Mouse (Mus musculus) urinary bladder, adult 2 months (tissue): ENCODE measurements around the gene Gm4744. TPM values are rescaled to one million over a fixed set of nuclear protein-coding genes. Genes with fewer than 3 reads are reported as not detected.
"Not testable (repeated sequence)": the region's sequence is repeated elsewhere in the genome, so short reads cannot be mapped to it uniquely, and the experiment has no call there.

ENCODE experiments used
- DNase-seq: peaks from one replicate; pipeline ENCODE4 v3.0.0; 2022; ENCODE audit warnings: low spot score
- polyA plus RNA-seq: library from polyadenylated mRNA; depleted of rRNA; stranded (reverse); fragments of >200 nt; gene quantifications from 2 replicates; pipeline ENCODE4 v1.2.3, GENCODE M21; 2012; rRNA removed

The Gm4744 gene
- not detected in 2 replicates for polyA plus RNA-seq

- DNase-seq: no peak
Observed at GRCm38 (mm10) chr6:40951770-40952169, at the start of gene Gm4744. Gm4744 (minus strand) TSS chr6:40951870.

GRCm38 (mm10) chr6:40999379-40999778, 47.7 kb upstream of the Gm4744 start, which contains the start of gene Gm2663:
Gm2663 (minus strand) TSS chr6:40999479.
- DNase-seq: not testable (repeated sequence)

GRCm38 (mm10) chr6:40964454-40964853, 12.8 kb upstream of the Gm4744 start, which contains the start of gene 1810009J06Rik:
1810009J06Rik (plus strand) TSS chr6:40964754.
- DNase-seq: not testable (repeated sequence)

- DNase-seq: no peak
Observed at GRCm38 (mm10) chr6:40953716-40954115, 2.0 kb upstream of the Gm4744 start.

GRCm38 (mm10) chr6:40940457-40940856, 11.2 kb downstream of the Gm4744 start, which contains the start of gene 1700074P13Rik:
1700074P13Rik (minus strand) TSS chr6:40940557.
- no peak for DNase-seq

GRCm38 (mm10) chr6:40919954-40920353, 31.7 kb downstream of the Gm4744 start:
- DNase-seq: no peak

- no peak for DNase-seq
Observed at GRCm38 (mm10) chr6:40900287-40900686, 51.4 kb downstream of the Gm4744 start, which contains the start of gene Prss58. Prss58 (minus strand) TSS chr6:40900387.

Other genes starting within 250 kb of the Gm4744 start
- not detected in 2 replicates for gene Moxd2, start 64.4 kb downstream of the Gm4744 start, polyA plus RNA-seq
- gene Prss58, start 51.5 kb downstream of the Gm4744 start, polyA plus RNA-seq: not detected in 2 replicates
- not detected in 2 replicates for gene 1700074P13Rik, start 11.3 kb downstream of the Gm4744 start, polyA plus RNA-seq
- not detected in 2 replicates for gene 1810009J06Rik, start 12.9 kb upstream of the Gm4744 start, polyA plus RNA-seq
- gene Gm2663, start 47.6 kb upstream of the Gm4744 start, polyA plus RNA-seq: not detected in 2 replicates
- gene 2210010C04Rik, start 83.6 kb upstream of the Gm4744 start, polyA plus RNA-seq: 0.07 and 0.25 TPM in 2 replicates